13 mouse cellular contexts compared by ENCODE assay signal in the genomic region with DNA sequence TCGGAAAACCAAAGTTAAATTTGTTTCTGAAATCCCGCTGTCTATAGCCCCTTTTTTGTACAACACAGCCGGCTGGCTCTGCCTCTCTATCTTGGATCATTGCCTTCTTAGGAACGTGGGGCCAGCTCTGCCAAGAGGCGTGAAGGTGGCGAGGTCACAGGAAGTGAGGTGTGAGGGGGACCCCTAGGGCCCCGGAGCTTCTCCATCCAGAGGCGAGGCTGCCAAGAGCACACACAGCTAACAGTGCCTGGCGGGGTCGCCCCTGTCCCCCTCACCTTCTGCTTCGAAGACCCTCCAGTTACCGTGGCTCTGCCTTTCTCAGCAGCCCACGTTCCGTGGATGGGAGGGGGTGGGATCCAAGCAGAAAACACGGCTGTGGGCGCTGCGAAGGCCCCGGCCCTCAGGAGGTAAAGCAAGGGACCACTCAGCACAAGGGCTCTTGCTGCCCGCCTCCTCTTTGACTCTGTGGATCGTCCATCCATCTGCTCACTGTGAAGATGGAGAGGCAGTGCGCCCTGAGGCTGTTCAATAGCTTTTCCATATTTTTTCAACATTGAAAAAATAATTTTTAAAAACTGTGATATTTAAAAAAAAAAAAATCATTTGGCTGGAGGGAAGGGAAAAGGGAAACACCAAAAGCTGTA. TPM values are rescaled to one million over a fixed set of nuclear protein-coding genes. Genes with fewer than 3 reads are reported as not detected.
DNase-seq lines count a peak whose midpoint lies in the region; ATAC-seq lines count a peak whose summit lies in the region.
"Had no signal": no experiment of that assay in that cellular context is flagged by ENCODE, and none has a peak within 500 bp of the region (broad histone marks: within the 10 kb centered on the region; RNA-seq: fewer than 3 reads in every experiment).

No protein-coding gene starts in this region.

- no peak; the same call in 1 of the 2 replicates for ATAC-seq in heart, embryonic 13.5 days (ENCODE audit: extremely low read depth, insufficient number of reproducible peaks, low FRiP score, low TSS enrichment)
- ATAC-seq in frontal cortex, adult (ENCODE audit: low TSS enrichment) = no peak; the same call in 1 of the 2 replicates

- 60% methylated on average over 21 of the region's 21 CpGs for WGBS in heart, embryonic 13.5 days

- H3K4me1 ChIP-seq in heart, embryonic 13.5 days = peaks cover 15% of the 10 kb centered on the region
- H3K4me1 ChIP-seq: liver, embryonic 13.5 days; neural tube, embryonic 13.5 days; stomach, embryonic 15.5 days had no signal

- H3K27me3 ChIP-seq in heart, embryonic 13.5 days (replicated peaks) = no peaks in the 10 kb centered on the region
- H3K27me3 ChIP-seq: liver, embryonic 13.5 days; neural tube, embryonic 13.5 days; stomach, embryonic 15.5 days had no signal

- DNase-seq in heart, adult 8-10 months (ENCODE audit: low spot score) = no peak
- DNase-seq in right cerebral cortex, postnatal 4 days = peak; percentile 23
- no peak for DNase-seq in right cerebral cortex, postnatal 25 days
- DNase-seq in gastrocnemius, postnatal 25 days = peak; percentile 20
- peak; percentile 6 to 52 for DNase-seq in lung, postnatal 4 days
- DNase-seq in retina, embryonic 14.5 days (ENCODE audit: low spot score) = no peak
- DNase-seq: kidney, adult 9 months; liver, embryonic 13.5 days had no signal

- H3K9ac ChIP-seq in heart, embryonic 13.5 days = peak overlapping the region; percentile 47; the same call in 1 of the 2 replicates
- H3K9ac ChIP-seq: liver, embryonic 13.5 days; neural tube, embryonic 13.5 days; stomach, embryonic 15.5 days had no signal

- H3K4me3 ChIP-seq in heart, embryonic 13.5 days = no peak overlapping the region
- H3K4me3 ChIP-seq: erythroblast, embryonic 14.5 days; liver, embryonic 13.5 days; neural tube, embryonic 13.5 days; stomach, embryonic 15.5 days had no signal

- H3K27ac ChIP-seq in heart, embryonic 13.5 days (replicated peaks) = peak overlapping the region; percentile 42
- H3K27ac ChIP-seq: liver, embryonic 13.5 days; neural tube, embryonic 13.5 days; stomach, embryonic 15.5 days had no signal

- H3K36me3 ChIP-seq in heart, embryonic 13.5 days = peaks cover 5% of the 10 kb centered on the region
- H3K36me3 ChIP-seq: liver, embryonic 13.5 days; stomach, embryonic 15.5 days had no signal

- H3K9me3 ChIP-seq in heart, embryonic 13.5 days = no peaks in the 10 kb centered on the region
- H3K9me3 ChIP-seq: liver, embryonic 13.5 days; neural tube, embryonic 13.5 days; stomach, embryonic 15.5 days had no signal

- H3K4me2 ChIP-seq in heart, embryonic 13.5 days = peak overlapping the region; percentile 3; the same call in 1 of the 2 replicates
- H3K4me2 ChIP-seq: liver, embryonic 13.5 days; neural tube, embryonic 13.5 days; stomach, embryonic 15.5 days had no signal

RNA-seq across cellular contexts. Expression of a gene that starts 25.4 kb away (rescaled TPM):
- not detected in 2 replicates for polyA plus RNA-seq in heart, embryonic 13.5 days (2015; fragmentation: Nextera tagmentation; extraction: Ambion mirVana)
- total RNA-seq in heart, adult 8-10 months (2022) = not detected
- total RNA-seq in gastrocnemius, postnatal 25 days (2021) = not detected
- polyA plus RNA-seq: erythroblast, embryonic 14.5 days; liver, embryonic 13.5 days; neural tube, embryonic 13.5 days; stomach, embryonic 15.5 days had no signal

Comparison
In these comparisons a context has a peak if more than half of its experiments do, and no peak if none do; other contexts are left out.
1. DNase-seq: peak in right cerebral cortex, postnatal 4 days (single experiment), gastrocnemius, postnatal 25 days (single experiment) and lung, postnatal 4 days (2 of 2); none in heart, adult 8-10 months (single experiment), right cerebral cortex, postnatal 25 days (single experiment) and retina, embryonic 14.5 days (single experiment).